Mouse (Mus musculus): Measurements from ENCODE around the gene Dppa3. TPM values are rescaled to one million over a fixed set of nuclear protein-coding genes. Genes with fewer than 3 reads are reported as not detected.

The Dppa3 gene
- polyA plus RNA-seq, 1 experiment from 2014 or later = not detected

- Histone ChIP-seq H3K4me1 (replicated peaks; ENCODE audit: control insufficient read depth, insufficient read depth, low read length) (no peaks in the 10 kb centered on the region), H3K4me2 (ENCODE audit: low read length) (no peak overlapping the region), H3K27ac (ENCODE audit: low read depth) (no peak overlapping the region), H3K27me3 (replicated peaks; ENCODE audit: control insufficient read depth, insufficient read depth, low read length) (no peaks in the 10 kb centered on the region), H3K36me3 (ENCODE audit: control insufficient read depth, insufficient read depth, low read length) (no peaks in the 10 kb centered on the region), H3K4me3 (ENCODE audit: low read depth, low read length) (no peak overlapping the region), H3K9ac (ENCODE audit: low read length) (no peak overlapping the region), H3K9me3 (ENCODE audit: control insufficient read depth, low read length) (no peaks in the 10 kb centered on the region)
- 96% methylated on average over 11 of the region's 11 CpGs for WGBS
- ATAC-seq (replicated peaks; ENCODE audit: low FRiP score, low TSS enrichment, low read depth) (no peak), DNase-seq (ENCODE audit: low spot score) (no peak)
Observed at GRCm38 (mm10) chr6:122606661-122607060, 19.5 kb upstream of the Dppa3 start.

GRCm38 (mm10) chr6:122607700-122608099 lies 18.5 kb upstream of the Dppa3 start:
- Histone ChIP-seq H3K9me3 (ENCODE audit: control insufficient read depth, low read length) (no peaks in the 10 kb centered on the region), H3K27me3 (replicated peaks; ENCODE audit: control insufficient read depth, insufficient read depth, low read length) (no peaks in the 10 kb centered on the region), H3K36me3 (ENCODE audit: control insufficient read depth, insufficient read depth, low read length) (no peaks in the 10 kb centered on the region), H3K4me3 (ENCODE audit: low read depth, low read length) (no peak overlapping the region), H3K4me1 (replicated peaks; ENCODE audit: control insufficient read depth, insufficient read depth, low read length) (no peaks in the 10 kb centered on the region), H3K9ac (ENCODE audit: low read length) (no peak overlapping the region), H3K4me2 (ENCODE audit: low read length) (no peak overlapping the region), H3K27ac (ENCODE audit: low read depth) (no peak overlapping the region)
- WGBS = 92% methylated on average over 12 of the region's 12 CpGs
- ATAC-seq (replicated peaks; ENCODE audit: low FRiP score, low TSS enrichment, low read depth) = no peak
- no peak for DNase-seq (ENCODE audit: low spot score)

- H3K9me3 ChIP-seq (ENCODE audit: control insufficient read depth, low read length) = no peaks in the 10 kb centered on the region
- no peak overlapping the region for H3K9ac ChIP-seq (ENCODE audit: low read length)
- no peaks in the 10 kb centered on the region for H3K4me1 ChIP-seq (replicated peaks; ENCODE audit: control insufficient read depth, insufficient read depth, low read length)
- H3K36me3 ChIP-seq (ENCODE audit: control insufficient read depth, insufficient read depth, low read length) = no peaks in the 10 kb centered on the region
- no peak overlapping the region for H3K4me3 ChIP-seq (ENCODE audit: low read depth, low read length)
- ATAC-seq (replicated peaks; ENCODE audit: low FRiP score, low TSS enrichment, low read depth) (no peak), DNase-seq (ENCODE audit: low spot score) (no peak)
- no peak overlapping the region for H3K27ac ChIP-seq (ENCODE audit: low read depth)
- H3K4me2 ChIP-seq (ENCODE audit: low read length) = no peak overlapping the region
- 82% methylated on average over 10 of the region's 10 CpGs for WGBS
- H3K27me3 ChIP-seq (replicated peaks; ENCODE audit: control insufficient read depth, insufficient read depth, low read length) = no peaks in the 10 kb centered on the region
Observed at GRCm38 (mm10) chr6:122608434-122609376, 17.5 kb upstream of the Dppa3 start.

- DNase-seq (ENCODE audit: low spot score) (no peak), ATAC-seq (replicated peaks; ENCODE audit: low FRiP score, low TSS enrichment, low read depth) (no peak)
- no peaks in the 10 kb centered on the region for H3K4me1 ChIP-seq (replicated peaks; ENCODE audit: control insufficient read depth, insufficient read depth, low read length)
- 67% methylated on average over 9 of the region's 9 CpGs for WGBS
- no peak overlapping the region for H3K27ac ChIP-seq (ENCODE audit: low read depth)
- H3K36me3 ChIP-seq (ENCODE audit: control insufficient read depth, insufficient read depth, low read length) = no peaks in the 10 kb centered on the region
- no peak overlapping the region for H3K4me2 ChIP-seq (ENCODE audit: low read length)
- no peak overlapping the region for H3K4me3 ChIP-seq (ENCODE audit: low read depth, low read length)
- no peaks in the 10 kb centered on the region for H3K27me3 ChIP-seq (replicated peaks; ENCODE audit: control insufficient read depth, insufficient read depth, low read length)
- H3K9ac ChIP-seq (ENCODE audit: low read length) = no peak overlapping the region
- no peaks in the 10 kb centered on the region for H3K9me3 ChIP-seq (ENCODE audit: control insufficient read depth, low read length)
Observed at GRCm38 (mm10) chr6:122609377-122609728, 16.9 kb upstream of the Dppa3 start.

- Histone ChIP-seq H3K4me3 (ENCODE audit: low read depth, low read length) (no peak within 1 kb of the TSS), H3K27me3 (replicated peaks; ENCODE audit: control insufficient read depth, insufficient read depth, low read length) (no peaks in the 10 kb centered on the region), H3K4me1 (replicated peaks; ENCODE audit: control insufficient read depth, insufficient read depth, low read length) (no peaks in the 10 kb centered on the region), H3K4me2 (ENCODE audit: low read length) (no peak within 1 kb of the TSS), H3K9me3 (ENCODE audit: control insufficient read depth, low read length) (no peaks in the 10 kb centered on the region), H3K36me3 (ENCODE audit: control insufficient read depth, insufficient read depth, low read length) (no peaks in the 10 kb centered on the region), H3K27ac (ENCODE audit: low read depth) (no peak within 1 kb of the TSS), H3K9ac (ENCODE audit: low read length) (no peak within 1 kb of the TSS)
- WGBS = 51% methylated on average over 14 of the region's 14 CpGs
- no peak for DNase-seq (ENCODE audit: low spot score)
- no peak for ATAC-seq (replicated peaks; ENCODE audit: low FRiP score, low TSS enrichment, low read depth)
Observed at GRCm38 (mm10) chr6:122609771-122610170, 16.4 kb upstream of the Dppa3 start, which contains the start of gene Gdf3. Gene Gdf3, minus strand, starts transcription at chr6:122610087.

DNA sequence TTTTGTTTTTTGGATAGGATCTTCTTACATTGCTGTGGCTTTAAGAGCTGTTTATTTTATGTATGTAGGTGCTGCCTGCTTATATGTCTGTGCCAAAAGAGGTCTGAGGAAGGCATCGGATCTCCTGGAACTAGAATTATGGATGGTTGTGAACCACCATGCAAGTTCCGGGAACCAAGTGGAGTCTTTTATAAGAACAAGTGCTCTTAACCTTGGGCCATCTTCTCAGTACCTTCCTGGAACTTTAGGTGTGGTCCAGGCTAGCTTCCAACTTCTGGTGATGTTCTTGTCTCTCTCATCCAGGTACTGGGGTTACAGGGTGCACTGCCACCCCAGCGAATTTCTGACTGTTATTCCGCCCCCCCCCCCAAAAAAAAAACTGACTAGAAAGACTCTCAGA lies 13.8 kb upstream of the Dppa3 start:
- H3K9ac ChIP-seq (ENCODE audit: low read length) = no peak overlapping the region
- H3K9me3 ChIP-seq (ENCODE audit: control insufficient read depth, low read length) = no peaks in the 10 kb centered on the region
- no peaks in the 10 kb centered on the region for H3K36me3 ChIP-seq (ENCODE audit: control insufficient read depth, insufficient read depth, low read length)
- ATAC-seq (replicated peaks; ENCODE audit: low FRiP score, low TSS enrichment, low read depth) (no peak), DNase-seq (ENCODE audit: low spot score) (no peak)
- 71% methylated on average over 4 of the region's 4 CpGs for WGBS
- no peak overlapping the region for H3K27ac ChIP-seq (ENCODE audit: low read depth)
- no peak overlapping the region for H3K4me2 ChIP-seq (ENCODE audit: low read length)
- no peak overlapping the region for H3K4me3 ChIP-seq (ENCODE audit: low read depth, low read length)
- H3K27me3 ChIP-seq (replicated peaks; ENCODE audit: control insufficient read depth, insufficient read depth, low read length) = no peaks in the 10 kb centered on the region
- no peaks in the 10 kb centered on the region for H3K4me1 ChIP-seq (replicated peaks; ENCODE audit: control insufficient read depth, insufficient read depth, low read length)

DNA sequence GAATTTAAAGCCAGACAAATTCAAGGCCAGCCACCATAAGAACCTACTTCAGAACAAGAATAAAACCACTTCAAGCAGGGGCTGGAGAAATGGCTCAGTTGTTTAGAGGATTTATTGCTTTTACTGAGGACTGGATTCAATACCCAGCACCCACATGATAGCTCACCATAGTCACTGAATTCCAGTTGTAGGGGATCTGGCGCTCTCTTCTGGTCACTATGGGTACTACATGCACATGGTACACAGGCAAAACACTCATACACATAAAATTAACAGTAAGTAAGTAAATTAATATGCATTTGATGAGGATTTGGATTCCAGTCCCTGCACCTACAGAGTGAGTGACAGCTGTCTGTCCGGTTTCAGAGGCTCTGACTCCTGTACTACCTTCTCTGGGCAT lies 12.2 kb upstream of the Dppa3 start:
- Histone ChIP-seq H3K9me3 (ENCODE audit: control insufficient read depth, low read length) (no peaks in the 10 kb centered on the region), H3K4me1 (replicated peaks; ENCODE audit: control insufficient read depth, insufficient read depth, low read length) (no peaks in the 10 kb centered on the region), H3K4me3 (ENCODE audit: low read depth, low read length) (no peak overlapping the region), H3K27me3 (replicated peaks; ENCODE audit: control insufficient read depth, insufficient read depth, low read length) (no peaks in the 10 kb centered on the region), H3K27ac (ENCODE audit: low read depth) (no peak overlapping the region), H3K4me2 (ENCODE audit: low read length) (no peak overlapping the region), H3K36me3 (ENCODE audit: control insufficient read depth, insufficient read depth, low read length) (no peaks in the 10 kb centered on the region), H3K9ac (ENCODE audit: low read length) (no peak overlapping the region)
- ATAC-seq (replicated peaks; ENCODE audit: low FRiP score, low TSS enrichment, low read depth) = no peak
- DNase-seq (ENCODE audit: low spot score) = no peak
- WGBS = 58% methylated on average over 2 of the region's 2 CpGs

GRCm38 (mm10) chr6:122616022-122616421 lies 10.2 kb upstream of the Dppa3 start:
- DNase-seq (ENCODE audit: low spot score) (no peak), ATAC-seq (replicated peaks; ENCODE audit: low FRiP score, low TSS enrichment, low read depth) (no peak)
- Histone ChIP-seq H3K4me1 (replicated peaks; ENCODE audit: control insufficient read depth, insufficient read depth, low read length) (no peaks in the 10 kb centered on the region), H3K4me2 (ENCODE audit: low read length) (no peak overlapping the region), H3K36me3 (ENCODE audit: control insufficient read depth, insufficient read depth, low read length) (no peaks in the 10 kb centered on the region), H3K4me3 (ENCODE audit: low read depth, low read length) (no peak overlapping the region), H3K27ac (ENCODE audit: low read depth) (no peak overlapping the region), H3K27me3 (replicated peaks; ENCODE audit: control insufficient read depth, insufficient read depth, low read length) (no peaks in the 10 kb centered on the region), H3K9ac (ENCODE audit: low read length) (no peak overlapping the region), H3K9me3 (ENCODE audit: control insufficient read depth, low read length) (no peaks in the 10 kb centered on the region)
- WGBS = 76% methylated on average over 3 of the region's 3 CpGs

DNA sequence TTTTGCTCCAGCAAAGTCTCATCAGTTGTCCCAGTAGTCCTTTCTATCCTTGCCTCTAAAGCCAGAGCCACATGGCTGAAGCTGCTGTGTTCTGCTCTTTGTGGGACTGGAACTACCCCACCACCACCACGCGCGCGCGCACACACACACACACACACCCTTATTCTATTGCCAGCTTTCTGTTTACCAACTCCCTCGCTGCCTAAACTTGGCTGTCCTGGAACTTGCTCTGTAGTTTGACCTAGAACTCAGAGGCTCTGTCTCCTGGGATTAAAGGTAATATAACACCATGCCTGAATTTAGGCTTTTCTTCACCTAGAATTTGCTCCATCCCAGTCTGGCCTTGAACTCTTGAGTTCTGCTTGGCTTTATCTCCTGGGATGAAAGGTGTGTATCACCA lies 5.1 kb upstream of the Dppa3 start:
- no peaks in the 10 kb centered on the region for H3K27me3 ChIP-seq (replicated peaks; ENCODE audit: control insufficient read depth, insufficient read depth, low read length)
- ATAC-seq (replicated peaks; ENCODE audit: low FRiP score, low TSS enrichment, low read depth) = no peak
- H3K4me1 ChIP-seq (replicated peaks; ENCODE audit: control insufficient read depth, insufficient read depth, low read length) = no peaks in the 10 kb centered on the region
- H3K4me3 ChIP-seq (ENCODE audit: low read depth, low read length) = no peak overlapping the region
- H3K27ac ChIP-seq (ENCODE audit: low read depth) = no peak overlapping the region
- H3K4me2 ChIP-seq (ENCODE audit: low read length) = no peak overlapping the region
- DNase-seq (ENCODE audit: low spot score) = no peak
- H3K9me3 ChIP-seq (ENCODE audit: control insufficient read depth, low read length) = no peaks in the 10 kb centered on the region
- H3K9ac ChIP-seq (ENCODE audit: low read length) = no peak overlapping the region
- 89% methylated on average over 6 of the region's 6 CpGs for WGBS
- H3K36me3 ChIP-seq (ENCODE audit: control insufficient read depth, insufficient read depth, low read length) = no peaks in the 10 kb centered on the region

All from intestine, embryonic 14.5 days (tissue).